Mouse (Mus musculus) stomach, postnatal 0 days (tissue): ENCODE data around the gene Prkag3.
A peak's percentile ranks its signal among the peaks of the same experiment; 100 is the strongest.

Experiments
- CTCF ChIP-seq: IDR thresholded peaks from 2 replicates; pipeline ENCODE4 v1.5.1; 2016; ENCODE audit warnings: antibody characterized with exemption, low read depth, mild to moderate bottlenecking, moderate library complexity
- EP300 ChIP-seq: optimal IDR thresholded peaks from 2 replicates; pipeline ENCODE3; 2016; ENCODE audit warnings: antibody characterized with exemption

GRCm38 (mm10) chr1:74787846-74788245, 38.8 kb upstream of the Prkag3 start:
- TF ChIP-seq EP300 (no peak), CTCF (peak; percentile 91)
